Mouse (Mus musculus) T-helper 1 cell (primary cell): ENCODE measurements around the gene Gbgt1.

ENCODE experiments used
- in situ Hi-C: fragments of 300-600 bp; cut with MboI, MseI; formaldehyde crosslinking; loops from one replicate; pipeline ENCODE4 v1.15.1; 2025; ENCODE audit warnings: high pct_unique_total_duplicates

The Gbgt1 gene

GRCm38 (mm10) chr2:28498431-28498830, 1.7 kb downstream of the Gbgt1 start:
- in situ Hi-C loops, result no loop called here

DNA sequence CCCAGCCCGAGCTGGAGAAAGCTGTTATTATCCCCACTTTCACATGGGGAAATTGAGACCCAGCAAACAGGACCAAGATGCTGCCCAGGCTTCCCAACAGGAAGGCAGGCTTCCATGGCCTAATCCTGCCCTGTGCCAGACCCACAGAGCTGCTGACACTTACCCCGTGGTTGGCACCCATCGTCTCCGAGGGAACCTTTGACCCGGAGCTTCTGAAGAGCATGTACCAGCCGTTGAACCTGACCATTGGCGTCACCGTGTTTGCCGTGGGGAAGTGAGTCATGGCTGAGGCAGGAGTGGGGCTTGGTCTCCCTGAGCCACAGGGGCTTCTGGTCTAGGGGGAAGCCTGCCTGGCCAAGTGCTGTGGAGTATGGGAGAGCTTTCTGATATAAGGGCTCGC, 6.3 kb downstream of the Gbgt1 start:
- in situ Hi-C loops, result no loop called here

GRCm38 (mm10) chr2:28504676-28505075, 8.0 kb downstream of the Gbgt1 start:
- in situ Hi-C loops, result no loop called here

DNA sequence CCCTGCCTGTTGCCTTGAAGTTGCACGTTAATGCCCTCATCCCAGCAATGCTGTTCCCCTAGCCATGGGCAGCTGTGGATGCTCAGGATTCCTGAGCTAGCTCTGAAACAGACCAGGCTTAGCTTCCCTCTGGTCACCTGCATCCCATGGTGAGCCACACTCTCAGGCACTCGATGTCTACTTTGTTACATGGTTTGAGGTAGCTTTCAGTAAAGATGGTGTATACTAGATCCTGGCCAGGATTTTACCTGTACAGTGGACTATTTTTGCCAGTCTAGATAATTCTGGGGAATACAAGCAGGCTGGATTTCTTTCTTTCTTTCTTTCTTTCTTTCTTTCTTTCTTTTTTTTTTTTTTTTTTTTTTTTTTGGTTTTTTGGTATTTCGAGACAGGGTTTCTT, 9.1 kb downstream of the Gbgt1 start, which contains the start of gene Gm10134:
Gm10134 (plus strand) TSS at position 301 of the 400 bp plus-strand sequence.
- in situ Hi-C loops, result no loop called here

DNA sequence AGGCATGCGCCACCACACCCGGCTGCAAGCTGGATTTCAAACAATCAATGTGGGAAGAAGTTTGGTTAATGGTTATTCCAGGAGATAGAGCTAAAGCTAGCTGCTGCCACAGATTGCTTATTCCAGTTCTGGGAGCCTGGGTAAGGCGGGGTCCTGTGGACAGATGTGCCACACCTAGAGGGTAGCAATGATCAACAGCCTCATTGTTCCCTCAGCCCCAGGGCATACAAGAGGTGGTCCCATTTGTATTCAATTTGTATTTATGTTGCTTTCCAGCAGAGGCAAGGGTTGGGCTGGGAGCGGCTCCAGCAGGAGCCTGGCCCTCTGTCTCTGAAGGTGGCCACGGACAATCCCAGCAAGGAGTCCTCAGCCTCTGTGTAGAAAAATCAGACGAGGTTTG, 9.6 kb downstream of the Gbgt1 start:
- in situ Hi-C loops, result no loop called here

- in situ Hi-C loops, result loop anchor here (5.0 kb wide), 1 partner anchor 36 kb away; no protein-coding TSS in a partner anchor
These were observed 14.9 kb downstream of the Gbgt1 start for GRCm38 (mm10) chr2:28511600-28511999.

DNA sequence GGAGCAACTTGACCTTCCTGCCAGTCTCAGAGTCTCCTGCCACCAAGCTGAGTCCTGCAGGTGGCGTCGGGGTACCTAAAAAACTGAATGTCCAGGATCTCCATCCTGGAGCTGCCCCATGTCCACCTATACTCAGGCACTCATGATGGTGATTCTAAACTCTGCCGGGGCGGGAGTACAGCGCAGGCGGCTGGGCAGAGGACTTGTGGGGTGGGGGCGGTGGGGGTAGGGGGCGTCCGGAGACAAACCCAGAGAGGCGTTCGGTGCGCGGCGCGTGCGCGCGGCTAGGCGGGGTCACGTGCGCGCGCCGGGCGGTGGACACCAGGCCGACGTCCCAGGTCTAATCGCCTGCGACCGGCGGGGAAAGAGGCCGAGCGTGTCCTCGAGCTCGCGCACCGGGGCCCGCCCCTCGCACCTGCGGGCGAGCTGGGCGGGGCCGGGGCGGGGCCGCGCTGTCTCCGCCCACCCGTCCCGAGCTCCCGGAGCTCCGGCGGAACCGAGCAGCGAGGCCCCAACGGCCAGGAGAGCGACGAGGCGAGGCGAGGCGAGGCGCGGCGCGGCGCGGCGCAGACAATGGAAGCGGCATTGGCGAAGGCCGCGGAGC, 16.2 kb downstream of the Gbgt1 start, which contains the start of gene Ralgds:
Ralgds (plus strand) TSS at position 328 of the 604 bp plus-strand sequence.
- in situ Hi-C loops, result loop anchor here (5.0 kb wide), 1 partner anchor 34 kb away; no protein-coding TSS in a partner anchor

GRCm38 (mm10) chr2:28513431-28514370, 17.0 kb downstream of the Gbgt1 start:
- in situ Hi-C loops, result loop anchor here (5.0 kb wide), 1 partner anchor 34 kb away; no protein-coding TSS in a partner anchor

DNA sequence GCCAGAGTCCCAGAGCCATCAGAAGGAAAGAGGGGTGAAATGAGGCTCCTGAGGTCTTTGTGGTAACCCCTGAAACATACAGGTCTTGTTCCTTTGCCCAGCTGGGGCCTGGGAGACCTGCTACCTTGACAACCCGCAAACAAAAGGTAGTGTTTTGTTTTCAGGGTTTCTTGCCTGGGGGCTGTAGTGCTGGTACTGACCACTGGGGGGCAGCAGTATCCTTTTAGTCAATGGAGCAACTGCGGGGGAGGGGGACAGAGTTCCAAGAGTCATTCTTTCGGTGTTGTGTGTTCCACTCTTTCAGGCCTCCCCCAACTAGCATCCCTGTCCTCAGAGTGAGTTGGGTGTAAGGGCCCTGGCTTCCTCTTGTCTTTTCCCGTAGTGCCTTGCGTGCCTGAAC, 17.8 kb downstream of the Gbgt1 start:
- in situ Hi-C loops, result loop anchor here (5.0 kb wide), 1 partner anchor 33 kb away; no protein-coding TSS in a partner anchor

- in situ Hi-C loops, result no loop called here
These were observed 20.7 kb downstream of the Gbgt1 start for GRCm38 (mm10) chr2:28517206-28517909.

- in situ Hi-C loops, result no loop called here
These were observed 21.5 kb downstream of the Gbgt1 start for GRCm38 (mm10) chr2:28518231-28518630.

DNA sequence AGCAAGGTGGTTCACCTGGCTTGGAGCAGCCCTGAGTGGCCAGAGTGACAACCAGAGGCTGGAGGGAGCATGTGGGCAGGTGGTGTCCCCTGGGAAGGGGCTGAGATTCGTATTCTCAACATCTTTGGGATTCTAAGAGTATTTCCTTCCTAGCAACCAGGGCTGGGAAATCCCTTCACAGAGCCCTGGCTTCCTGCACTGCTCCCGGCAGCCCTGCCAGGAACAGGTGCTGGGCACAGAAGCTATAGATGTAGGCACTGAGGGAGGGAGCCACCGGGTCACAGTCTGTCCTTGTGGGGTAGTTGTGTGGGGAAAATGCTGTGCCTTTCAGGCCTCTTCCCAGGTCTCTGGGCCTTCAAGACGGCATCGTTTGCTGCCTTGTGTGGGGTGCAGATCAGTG, 23.9 kb downstream of the Gbgt1 start:
- in situ Hi-C loops, result loop anchor here (10.0 kb wide), 1 partner anchor 1104 kb away; no protein-coding TSS in a partner anchor

GRCm38 (mm10) chr2:28521571-28522151, 25.0 kb downstream of the Gbgt1 start:
- in situ Hi-C loops, result loop anchor here (10.0 kb wide), 1 partner anchor 1103 kb away; no protein-coding TSS in a partner anchor

DNA sequence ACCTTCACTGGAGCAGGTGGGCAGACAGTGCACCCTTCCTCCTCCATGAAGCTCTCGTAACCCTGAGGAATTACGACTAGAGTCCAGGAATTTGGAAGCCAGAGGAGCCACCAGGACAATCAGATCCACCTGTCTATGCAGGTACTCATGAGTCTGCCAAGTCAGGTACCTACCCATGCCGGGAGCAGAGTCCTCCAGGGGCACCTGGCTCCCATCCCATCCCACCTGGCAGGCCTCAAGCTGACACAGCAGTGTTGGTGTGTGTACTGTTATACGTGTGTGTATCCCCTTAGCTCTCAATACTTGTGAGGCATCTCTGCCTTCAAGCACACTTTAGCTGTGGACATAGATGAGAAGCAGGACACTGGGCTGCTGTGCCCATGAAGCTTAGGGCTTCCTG, 25.5 kb downstream of the Gbgt1 start:
- in situ Hi-C loops, result loop anchor here (10.0 kb wide), 1 partner anchor 1103 kb away; no protein-coding TSS in a partner anchor

- in situ Hi-C loops, result loop anchor here (10.0 kb wide), 1 partner anchor 1101 kb away; no protein-coding TSS in a partner anchor
These were observed 27.0 kb downstream of the Gbgt1 start for GRCm38 (mm10) chr2:28523643-28524117.

DNA sequence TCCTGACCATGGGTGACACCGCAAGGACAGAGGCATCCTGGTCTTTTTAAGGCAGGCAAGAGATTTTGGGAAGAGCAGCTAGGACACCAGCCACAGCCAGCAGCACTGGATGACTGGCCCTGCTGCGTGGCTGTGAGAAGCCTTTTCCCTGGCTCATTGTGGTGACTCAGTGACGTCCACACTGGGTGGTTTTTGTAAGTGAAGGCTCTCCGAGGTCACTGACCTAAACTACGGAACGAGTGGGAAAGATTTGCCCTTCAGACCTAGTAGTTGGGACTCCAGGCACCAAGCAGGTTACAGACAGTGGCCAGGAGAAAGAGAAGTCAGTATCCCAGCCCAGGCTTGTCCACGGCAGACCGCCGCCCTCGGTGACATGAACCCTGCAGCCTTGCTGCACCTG, 27.7 kb downstream of the Gbgt1 start:
- in situ Hi-C loops, result loop anchor here (10.0 kb wide), 1 partner anchor 1100 kb away; no protein-coding TSS in a partner anchor

- in situ Hi-C loops, result loop anchor here (10.0 kb wide), 1 partner anchor 1099 kb away; no protein-coding TSS in a partner anchor
These were observed 28.7 kb downstream of the Gbgt1 start for GRCm38 (mm10) chr2:28525219-28525942.

GRCm38 (mm10) chr2:28525943-28526876, 29.5 kb downstream of the Gbgt1 start:
- in situ Hi-C loops, result loop anchor here (10.0 kb wide), 1 partner anchor 1099 kb away; no protein-coding TSS in a partner anchor
